Comparison of ENCODE assay signal across 14 mouse cellular contexts in genomic region chr13:24548911-24549310, GRCm38 (mm10). TPM values are rescaled to one million over a fixed set of nuclear protein-coding genes. Genes with fewer than 3 reads are reported as not detected.
DNase-seq lines count a peak whose midpoint lies in the region; ATAC-seq lines count a peak whose summit lies in the region.
"Had no signal": no experiment of that assay in that cellular context is flagged by ENCODE, and none has a peak within 500 bp of the region (broad histone marks: within the 10 kb centered on the region; RNA-seq: fewer than 3 reads in every experiment).

No protein-coding gene starts in this region.

- H3K4me2 ChIP-seq in liver, embryonic 13.5 days: no peak overlapping the region
- H3K4me2 ChIP-seq in liver, embryonic 11.5 days: no peak overlapping the region
- H3K4me2 ChIP-seq: stomach, embryonic 15.5 days had no signal

- peak; percentile 17 for DNase-seq in embryo, embryonic 11 days
- DNase-seq in embryo, embryonic 10 days (ENCODE audit: low spot score): no peak
- DNase-seq in liver, embryonic 13.5 days: no peak
- DNase-seq in liver, embryonic 11.5 days (ENCODE audit: low spot score): no peak
- DNase-seq in thymus, postnatal 0 days (ENCODE audit: low spot score): peak; percentile 62
- no peak for DNase-seq in thymus, postnatal 25 days
- DNase-seq in naive thymus-derived CD4-positive, alpha-beta T cell, adult 2 months (ENCODE audit: low read depth): peak; percentile 77
- DNase-seq: cerebellum, adult 18-20 months; heart, postnatal 14 days; layer of hippocampus, adult 9-11 months had no signal

- H3K36me3 ChIP-seq in liver, embryonic 13.5 days: no peaks in the 10 kb centered on the region
- H3K36me3 ChIP-seq in liver, embryonic 11.5 days (ENCODE audit: control insufficient read depth, insufficient read depth, low read length): no peaks in the 10 kb centered on the region
- H3K36me3 ChIP-seq: stomach, embryonic 15.5 days had no signal

- H3K4me1 ChIP-seq in liver, embryonic 13.5 days (replicated peaks): peaks cover 78% of the 10 kb centered on the region
- H3K4me1 ChIP-seq in liver, embryonic 11.5 days (replicated peaks; ENCODE audit: control insufficient read depth, insufficient read depth, low read length): peaks cover 39% of the 10 kb centered on the region

- peak overlapping the region; percentile 54 for H3K27ac ChIP-seq in liver, embryonic 13.5 days
- no peak overlapping the region; the same call in 1 of the 2 replicates for H3K27ac ChIP-seq in liver, embryonic 11.5 days (ENCODE audit: low read depth, low read length)
- H3K27ac ChIP-seq: kidney, postnatal 0 days; stomach, embryonic 15.5 days had no signal

- H3K9ac ChIP-seq in liver, embryonic 13.5 days: no peak overlapping the region
- no peak overlapping the region for H3K9ac ChIP-seq in liver, embryonic 11.5 days (ENCODE audit: low read depth, low read length)
- H3K9ac ChIP-seq: stomach, embryonic 15.5 days had no signal

- no peaks in the 10 kb centered on the region for H3K9me3 ChIP-seq in liver, embryonic 13.5 days (replicated peaks)
- no peaks in the 10 kb centered on the region for H3K9me3 ChIP-seq in liver, embryonic 11.5 days (ENCODE audit: control insufficient read depth, low read length)
- H3K9me3 ChIP-seq: stomach, embryonic 15.5 days had no signal

- H3K4me3 ChIP-seq in liver, embryonic 13.5 days (replicated peaks): no peak overlapping the region
- H3K4me3 ChIP-seq in liver, embryonic 11.5 days (ENCODE audit: low read depth, low read length): no peak overlapping the region
- H3K4me3 ChIP-seq: erythroblast, embryonic 14.5 days; stomach, embryonic 15.5 days had no signal

- ATAC-seq in liver, embryonic 13.5 days (ENCODE audit: low read depth): no peak
- ATAC-seq in liver, embryonic 11.5 days (replicated peaks; ENCODE audit: low FRiP score): no peak
- no peak for ATAC-seq in erythroblast, adult 5-6 weeks (replicated peaks; ENCODE audit: low FRiP score, poor library complexity, severe bottlenecking)

- no peaks in the 10 kb centered on the region for H3K27me3 ChIP-seq in liver, embryonic 13.5 days
- no peaks in the 10 kb centered on the region for H3K27me3 ChIP-seq in liver, embryonic 11.5 days (replicated peaks; ENCODE audit: control insufficient read depth, insufficient read depth, low read length)
- H3K27me3 ChIP-seq: stomach, embryonic 15.5 days had no signal

RNA-seq across cellular contexts. Expression of gene Ripor2, which starts 33.1 kb away (rescaled TPM):
- polyA plus RNA-seq in liver, embryonic 13.5 days (2015; fragmentation: Nextera tagmentation; extraction: Ambion mirVana): 3.9 and 4.9 TPM in 2 replicates
- polyA plus RNA-seq in liver, embryonic 11.5 days (2014; fragmentation: Nextera tagmentation; extraction: Ambion mirVana): 9.4 and 11.4 TPM in 2 replicates
- 16.3 and 18.6 TPM in 2 replicates for polyA plus RNA-seq in thymus, postnatal 0 days (2015; fragmentation: Nextera tagmentation; extraction: Ambion mirVana)
- total RNA-seq in erythroblast, adult 5-6 weeks (2015; ENCODE audit: low replicate concordance): 20.2 and 21.1 TPM in 2 replicates
- total RNA-seq in erythroblast, adult 5-6 weeks (2017; ENCODE audit: low replicate concordance): 13.3 and 18.8 TPM in 2 replicates

Comparison
In these comparisons a context has a peak if more than half of its experiments do, and no peak if none do; other contexts are left out.
1. DNase-seq: peak in embryo, embryonic 11 days (single experiment), thymus, postnatal 0 days (single experiment) and naive thymus-derived CD4-positive, alpha-beta T cell, adult 2 months (single experiment); none in embryo, embryonic 10 days (single experiment), liver, embryonic 13.5 days (single experiment), liver, embryonic 11.5 days (single experiment) and thymus, postnatal 25 days (single experiment).